Mouse (Mus musculus) layer of hippocampus, adult 2 months (tissue): Measurements from ENCODE around the gene Kif21a. TPM values are rescaled to one million over a fixed set of nuclear protein-coding genes. Genes with fewer than 3 reads are reported as not detected.

ENCODE experiments used
- DNase-seq, 2 experiments: peaks; one replicate each; pipeline ENCODE4 v3.0.0; 2022; ENCODE audit warnings: low spot score in 2 of 2
- H3K27ac ChIP-seq: fragments of 200-600 bp; 2 replicates; pipeline ENCODE4 v1.8.1; 2022
- H3K4me3 ChIP-seq: fragments of 200-600 bp; 2 replicates; pipeline ENCODE4 v1.8.1; 2022; ENCODE audit warnings: mild to moderate bottlenecking
- CTCF ChIP-seq: fragments of 200-600 bp; conservative IDR thresholded peaks from 2 replicates; pipeline ENCODE4 v1.8.1; 2022; ENCODE audit warnings: antibody characterized with exemption, mild to moderate bottlenecking, moderate library complexity
- long read RNA-seq, 2 experiments: library from polyadenylated mRNA; stranded (forward); transcript quantifications; one replicate each; pipeline ENCODE4 v2.0.0; 2021; ENCODE audit warnings: borderline mapping rate in 2 of 2
- total RNA-seq, 2 experiments: library from RNA; stranded (reverse); gene quantifications; 2 replicates each; pipeline ENCODE4 v1.2.3; 2021

Gene Kif21a
- total RNA-seq = 100 to 1,000 TPM; 126 to 130 TPM
- long read RNA-seq, experiment 1, full-length matches to known transcripts = 3 of 27 reads
- long read RNA-seq, experiment 1, partial matches to known transcripts = 8 of 27 reads
- long read RNA-seq, experiment 1, other reads (novel, unspliced or antisense) = 16 of 27 reads
- long read RNA-seq, experiment 2, full-length matches to known transcripts = 5 of 32 reads
- long read RNA-seq, experiment 2, partial matches to known transcripts = 11 of 32 reads
- long read RNA-seq, experiment 2, other reads (novel, unspliced or antisense) = 16 of 32 reads

- no peak for TF ChIP-seq CTCF
- DNase-seq = peak; percentile 54 to 70
Observed at GRCm38 (mm10) chr15:91049496-91050441, at the start of gene Kif21a. TSS of gene Kif21a (minus strand) at chr15:91049948.

GRCm38 (mm10) chr15:91096606-91097005, 46.9 kb upstream of the Kif21a start:
- no peak for DNase-seq
- Histone ChIP-seq H3K27ac (no peak overlapping the region), H3K4me3 (no peak overlapping the region)
- TF ChIP-seq CTCF = no peak

More at GRCm38 (mm10) chr15:91049496-91050441, at the start of gene Kif21a:
- Histone ChIP-seq H3K4me3 (peak within 1 kb of the TSS; percentile 90), H3K27ac (peak within 1 kb of the TSS; percentile 99)

GRCm38 (mm10) chr15:91089427-91089826, 39.7 kb upstream of the Kif21a start:
- no peak for DNase-seq
- H3K27ac ChIP-seq = no peak overlapping the region

GRCm38 (mm10) chr15:91088071-91088470, 38.3 kb upstream of the Kif21a start:
- Histone ChIP-seq H3K27ac (no peak overlapping the region), H3K4me3 (no peak overlapping the region; the same call in 1 of the 2 replicates)
- no peak for DNase-seq
- TF ChIP-seq CTCF = no peak

More at GRCm38 (mm10) chr15:91089427-91089826, 39.7 kb upstream of the Kif21a start:
- no peak for TF ChIP-seq CTCF
- no peak overlapping the region for H3K4me3 ChIP-seq

GRCm38 (mm10) chr15:91077457-91078410, 28.0 kb upstream of the Kif21a start:
- no peak for TF ChIP-seq CTCF
- DNase-seq = no peak
- H3K4me3 ChIP-seq = no peak overlapping the region

GRCm38 (mm10) chr15:91072440-91072839, 22.7 kb upstream of the Kif21a start:
- DNase-seq = no peak
- no peak for TF ChIP-seq CTCF
- H3K27ac ChIP-seq = no peak overlapping the region
- no peak overlapping the region for H3K4me3 ChIP-seq

More at GRCm38 (mm10) chr15:91077457-91078410, 28.0 kb upstream of the Kif21a start:
- no peak overlapping the region for H3K27ac ChIP-seq

- DNase-seq = no peak
- no peak for TF ChIP-seq CTCF
- H3K27ac ChIP-seq = no peak overlapping the region
Observed at GRCm38 (mm10) chr15:91064310-91064826, 14.6 kb upstream of the Kif21a start.

GRCm38 (mm10) chr15:91063845-91064244, 14.1 kb upstream of the Kif21a start:
- TF ChIP-seq CTCF = no peak
- no peak overlapping the region for H3K27ac ChIP-seq
- DNase-seq = no peak

More at GRCm38 (mm10) chr15:91064310-91064826, 14.6 kb upstream of the Kif21a start:
- no peak overlapping the region for H3K4me3 ChIP-seq

GRCm38 (mm10) chr15:91056866-91057342, 7.2 kb upstream of the Kif21a start:
- no peak for TF ChIP-seq CTCF
- DNase-seq = no peak
- no peak overlapping the region for H3K4me3 ChIP-seq
- no peak overlapping the region for H3K27ac ChIP-seq

More at GRCm38 (mm10) chr15:91063845-91064244, 14.1 kb upstream of the Kif21a start:
- no peak overlapping the region for H3K4me3 ChIP-seq

GRCm38 (mm10) chr15:91056176-91056865, 6.6 kb upstream of the Kif21a start:
- no peak overlapping the region for H3K27ac ChIP-seq
- no peak overlapping the region for H3K4me3 ChIP-seq
- TF ChIP-seq CTCF = no peak
- peak in 1 of 2 experiments; percentile 24 for DNase-seq

- H3K27ac ChIP-seq = peak overlapping the region; percentile 99
- H3K4me3 ChIP-seq = peak overlapping the region; percentile 90
- TF ChIP-seq CTCF = no peak
- peak; percentile 20 to 22 for DNase-seq
Observed at GRCm38 (mm10) chr15:91048951-91049495, 725 bp downstream of the Kif21a start.
